Mouse (Mus musculus): ENCODE results near the gene Sh3gl3. TPM values are rescaled to one million over a fixed set of nuclear protein-coding genes. Genes with fewer than 3 reads are reported as not detected.

The Sh3gl3 gene
- polyA plus RNA-seq, 1 experiment from 2014 or later: 0.19 TPM

DNA sequence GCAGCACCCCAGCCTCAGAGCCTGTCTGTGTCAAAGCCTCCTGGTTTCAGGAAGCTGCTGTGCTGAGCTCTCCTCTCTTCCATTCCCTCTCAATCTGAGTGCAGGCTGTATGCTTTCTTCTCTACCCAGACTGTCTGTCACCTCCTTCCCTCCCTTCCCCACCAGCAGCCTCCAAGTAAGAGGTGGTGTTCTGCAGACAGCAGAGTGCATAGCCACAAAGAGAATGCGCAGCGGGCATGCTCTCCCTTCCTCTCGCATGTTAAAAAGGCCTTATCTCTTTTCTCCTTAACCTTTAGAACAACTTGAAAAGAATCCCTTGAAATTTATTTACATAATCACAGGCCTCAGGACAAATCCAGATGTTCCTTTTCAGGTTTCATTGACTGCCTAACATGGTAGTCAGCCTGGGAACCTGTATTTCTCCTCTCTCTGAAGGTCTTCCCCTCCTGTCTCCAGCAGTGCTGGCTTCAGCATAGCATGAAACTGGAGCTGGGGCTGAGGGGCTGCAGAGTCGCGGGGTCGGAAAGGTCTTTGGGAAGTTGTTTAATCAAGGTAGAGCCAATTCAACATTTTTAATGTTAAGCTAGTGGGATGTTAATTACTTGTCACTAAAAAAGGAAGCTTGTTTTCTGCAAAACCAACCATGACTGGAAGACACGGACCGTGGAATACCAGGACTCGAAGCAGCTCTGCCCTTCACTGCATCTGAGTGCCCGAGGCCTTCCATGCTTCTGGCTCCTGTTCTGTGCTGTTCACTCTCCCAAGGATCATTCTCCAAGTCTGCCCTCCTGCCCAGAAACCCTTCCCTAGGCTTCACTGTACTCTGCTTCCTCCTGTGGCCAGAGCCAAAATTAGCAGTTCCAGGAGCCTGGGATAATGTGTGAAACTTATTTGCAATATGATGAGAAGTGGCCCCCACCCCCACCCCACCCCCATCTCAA, 50.5 kb downstream of the Sh3gl3 start:
- Histone ChIP-seq H3K27ac (ENCODE audit: low read length) (no peak overlapping the region), H3K9ac (ENCODE audit: low read depth, low read length) (no peak overlapping the region), H3K27me3 (ENCODE audit: control insufficient read depth, insufficient read depth, low read depth, low read length) (no peaks in the 10 kb centered on the region), H3K36me3 (ENCODE audit: control insufficient read depth, insufficient read depth) (no peaks in the 10 kb centered on the region), H3K4me1 (ENCODE audit: control insufficient read depth, low read depth, low read length) (no peaks in the 10 kb centered on the region), H3K4me2 (ENCODE audit: low read depth, low read length) (no peak overlapping the region), H3K9me3 (replicated peaks; ENCODE audit: control insufficient read depth, low read length) (no peaks in the 10 kb centered on the region), H3K4me3 (ENCODE audit: low read depth, low read length) (no peak overlapping the region)
- no peak for ATAC-seq (ENCODE audit: low read depth)
- WGBS (ENCODE audit: insufficient replicate concordance): 41% methylated on average over 10 of the region's 10 CpGs

DNA sequence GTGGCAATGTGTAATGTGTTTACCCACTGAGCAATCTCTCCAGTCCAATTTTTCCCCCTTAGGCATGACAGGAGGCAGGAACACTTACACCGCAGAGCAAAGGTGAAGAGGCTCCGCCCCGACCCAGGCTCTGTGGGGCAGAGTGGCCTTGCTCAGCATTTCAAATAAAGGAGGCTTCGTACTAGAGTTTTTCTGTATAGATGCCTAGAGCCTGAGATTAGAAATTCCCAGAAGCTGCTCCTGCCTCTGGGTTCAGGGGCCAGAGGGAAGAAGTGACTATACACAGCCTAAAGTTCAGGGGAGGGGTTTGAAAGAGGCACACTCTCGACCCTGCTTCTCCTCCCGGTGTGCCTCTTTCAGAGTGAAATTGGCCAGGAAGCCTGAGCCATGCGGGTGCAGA, 59.6 kb downstream of the Sh3gl3 start:
- no peaks in the 10 kb centered on the region for H3K27me3 ChIP-seq (ENCODE audit: control insufficient read depth, insufficient read depth, low read depth, low read length)

DNA sequence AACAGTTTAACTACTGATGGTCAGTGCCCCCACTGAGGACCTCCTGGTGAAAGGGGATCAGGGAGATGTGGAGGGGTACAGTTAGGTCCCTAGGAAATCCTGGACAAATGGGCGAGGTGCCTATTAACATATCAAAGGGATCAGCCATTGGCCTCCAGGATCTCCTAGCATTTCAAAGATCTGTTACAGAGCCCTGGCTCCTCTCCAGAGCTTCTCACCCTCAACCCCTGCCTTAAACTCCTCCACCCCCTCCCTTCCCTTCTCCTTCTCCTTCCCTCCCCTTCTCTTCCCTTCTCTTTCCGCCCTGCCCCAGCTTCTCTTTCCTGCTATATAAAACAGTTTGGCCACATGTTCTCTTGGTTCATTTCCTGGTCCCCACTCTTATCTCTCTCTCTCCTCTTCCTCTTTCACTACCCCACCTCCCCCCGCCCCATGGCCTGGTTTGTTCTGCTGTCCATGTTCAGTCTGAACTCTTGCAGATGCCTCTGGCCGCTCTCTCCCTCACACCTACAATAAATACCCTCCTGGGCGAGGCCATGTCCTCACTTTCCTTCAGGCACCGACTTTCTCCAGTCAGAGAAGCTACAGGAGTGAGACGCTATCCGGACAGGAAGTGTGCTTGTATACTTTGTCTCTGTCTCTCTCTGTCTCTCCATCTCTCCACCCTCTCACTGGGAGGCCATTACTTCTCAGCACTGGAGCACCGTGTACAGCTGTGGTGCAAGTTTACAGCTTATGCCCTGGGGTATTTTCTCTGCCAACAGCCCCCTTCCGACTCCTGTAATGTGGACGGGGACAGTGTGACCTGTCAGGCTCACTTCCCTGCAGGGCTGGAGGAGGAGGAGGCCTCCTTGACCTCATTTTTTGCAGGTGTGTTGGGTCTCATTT, 60.6 kb downstream of the Sh3gl3 start:
- no peak overlapping the region for H3K9ac ChIP-seq (ENCODE audit: low read depth, low read length)
- H3K4me1 ChIP-seq (ENCODE audit: control insufficient read depth, low read depth, low read length): no peaks in the 10 kb centered on the region
- WGBS (ENCODE audit: insufficient replicate concordance): 32% methylated on average over 11 of the region's 11 CpGs
- no peak overlapping the region for H3K4me2 ChIP-seq (ENCODE audit: low read depth, low read length)
- no peaks in the 10 kb centered on the region for H3K9me3 ChIP-seq (replicated peaks; ENCODE audit: control insufficient read depth, low read length)
- H3K4me3 ChIP-seq (ENCODE audit: low read depth, low read length): no peak overlapping the region
- no peaks in the 10 kb centered on the region for H3K36me3 ChIP-seq (ENCODE audit: control insufficient read depth, insufficient read depth)
- H3K27me3 ChIP-seq (ENCODE audit: control insufficient read depth, insufficient read depth, low read depth, low read length): no peaks in the 10 kb centered on the region
- no peak overlapping the region for H3K27ac ChIP-seq (ENCODE audit: low read length)
- no peak for ATAC-seq (ENCODE audit: low read depth)

More for the DNA sequence above, 59.6 kb downstream of the Sh3gl3 start:
- Histone ChIP-seq H3K9ac (ENCODE audit: low read depth, low read length) (no peak overlapping the region), H3K9me3 (replicated peaks; ENCODE audit: control insufficient read depth, low read length) (no peaks in the 10 kb centered on the region), H3K4me2 (ENCODE audit: low read depth, low read length) (no peak overlapping the region), H3K36me3 (ENCODE audit: control insufficient read depth, insufficient read depth) (no peaks in the 10 kb centered on the region), H3K27ac (ENCODE audit: low read length) (no peak overlapping the region), H3K4me1 (ENCODE audit: control insufficient read depth, low read depth, low read length) (no peaks in the 10 kb centered on the region), H3K4me3 (ENCODE audit: low read depth, low read length) (no peak overlapping the region)
- WGBS (ENCODE audit: insufficient replicate concordance): 65% methylated on average over 7 of the region's 7 CpGs
- no peak for ATAC-seq (ENCODE audit: low read depth)

DNA sequence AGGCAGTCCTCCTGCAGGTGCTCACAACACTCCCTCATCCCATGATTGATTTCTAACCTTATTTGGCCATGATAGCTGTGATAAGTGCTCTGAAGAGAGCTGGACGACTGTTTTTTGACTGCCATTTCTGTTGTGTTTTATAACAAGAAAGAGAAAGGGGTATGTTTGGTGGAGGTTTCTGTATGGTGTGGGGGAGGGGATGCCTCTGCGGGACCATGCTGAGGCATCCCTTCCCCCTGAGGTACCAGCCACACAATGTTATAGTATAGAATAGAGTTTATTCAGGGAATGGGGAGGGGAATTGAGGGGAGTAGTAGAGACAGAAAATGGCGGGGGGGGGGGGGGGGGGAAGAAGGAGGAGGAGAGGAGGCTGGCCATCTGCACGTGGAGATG, 61.3 kb downstream of the Sh3gl3 start:
- Histone ChIP-seq H3K9me3 (replicated peaks; ENCODE audit: control insufficient read depth, low read length) (no peaks in the 10 kb centered on the region), H3K36me3 (ENCODE audit: control insufficient read depth, insufficient read depth) (no peaks in the 10 kb centered on the region), H3K4me3 (ENCODE audit: low read depth, low read length) (no peak overlapping the region), H3K4me2 (ENCODE audit: low read depth, low read length) (no peak overlapping the region), H3K27ac (ENCODE audit: low read length) (no peak overlapping the region), H3K27me3 (ENCODE audit: control insufficient read depth, insufficient read depth, low read depth, low read length) (no peaks in the 10 kb centered on the region), H3K9ac (ENCODE audit: low read depth, low read length) (no peak overlapping the region), H3K4me1 (ENCODE audit: control insufficient read depth, low read depth, low read length) (no peaks in the 10 kb centered on the region)
- ATAC-seq (ENCODE audit: low read depth): no peak
- WGBS (ENCODE audit: insufficient replicate concordance): 28% methylated on average over 3 of the region's 4 CpGs

DNA sequence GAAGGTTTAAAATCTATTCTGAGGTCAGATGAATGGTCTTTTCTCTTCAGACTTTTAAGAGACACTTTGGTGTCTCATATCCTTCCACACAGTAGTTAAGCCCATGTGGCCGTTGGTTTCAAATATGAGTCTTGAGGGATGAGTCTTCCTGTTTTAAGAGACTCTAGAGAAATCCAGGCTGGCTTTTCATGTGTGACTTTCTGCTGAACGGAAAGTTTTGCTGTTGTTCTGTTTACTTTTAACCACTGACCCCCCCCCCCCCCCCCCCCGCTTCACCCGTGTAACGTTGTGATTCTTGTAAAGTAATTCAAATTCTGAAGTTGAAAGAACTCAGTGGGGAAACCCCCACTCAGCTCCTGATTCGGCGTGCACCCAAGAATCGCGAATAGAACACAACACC, 61.8 kb downstream of the Sh3gl3 start:
- H3K27me3 ChIP-seq (ENCODE audit: control insufficient read depth, insufficient read depth, low read depth, low read length): no peaks in the 10 kb centered on the region
- no peaks in the 10 kb centered on the region for H3K36me3 ChIP-seq (ENCODE audit: control insufficient read depth, insufficient read depth)
- no peaks in the 10 kb centered on the region for H3K9me3 ChIP-seq (replicated peaks; ENCODE audit: control insufficient read depth, low read length)
- H3K9ac ChIP-seq (ENCODE audit: low read depth, low read length): no peak overlapping the region
- H3K4me3 ChIP-seq (ENCODE audit: low read depth, low read length): no peak overlapping the region
- 66% methylated on average over 8 of the region's 9 CpGs for WGBS (ENCODE audit: insufficient replicate concordance)
- no peaks in the 10 kb centered on the region for H3K4me1 ChIP-seq (ENCODE audit: control insufficient read depth, low read depth, low read length)
- no peak overlapping the region for H3K4me2 ChIP-seq (ENCODE audit: low read depth, low read length)
- ATAC-seq (ENCODE audit: low read depth): no peak
- H3K27ac ChIP-seq (ENCODE audit: low read length): no peak overlapping the region

DNA sequence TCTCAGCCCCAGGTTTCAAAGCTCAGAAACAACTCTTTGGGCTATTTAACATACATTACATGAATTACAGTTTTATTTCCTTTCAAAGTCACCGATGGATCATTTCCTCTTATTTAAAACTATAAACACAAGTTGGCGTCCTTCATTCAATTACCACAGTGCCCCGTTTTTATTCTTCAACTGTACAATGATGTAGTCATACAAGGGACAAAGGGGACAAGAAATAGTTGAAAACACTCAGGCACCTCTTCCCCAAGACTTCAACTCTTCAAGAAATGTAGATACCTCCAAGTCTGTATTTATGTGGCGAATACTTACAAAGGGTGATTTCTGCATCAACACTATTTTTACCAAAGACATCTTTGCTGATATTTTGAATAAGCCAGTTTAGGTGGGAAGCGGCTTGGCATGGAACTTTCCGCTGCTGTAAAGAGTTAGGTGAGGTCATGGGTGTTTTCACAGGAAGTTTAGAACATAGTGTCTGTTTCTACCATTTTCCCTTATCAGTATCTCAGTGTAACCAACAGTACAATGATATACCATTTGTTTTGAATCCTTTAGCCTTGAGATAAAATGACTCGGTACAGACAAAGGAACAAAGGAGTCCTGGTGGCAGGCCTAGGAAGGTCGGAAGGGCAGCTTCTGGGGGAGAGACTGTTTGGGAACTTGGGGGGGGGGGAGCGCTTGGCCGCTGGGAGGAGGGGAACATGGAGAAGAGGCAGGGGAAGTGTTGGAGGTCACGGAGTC, 62.7 kb downstream of the Sh3gl3 start:
- 64% methylated on average over 9 of the region's 11 CpGs for WGBS (ENCODE audit: insufficient replicate concordance)
- ATAC-seq (ENCODE audit: low read depth): 0 out of 2 replicates have a peak, but pooled peaks have one; percentile 13
- H3K4me1 ChIP-seq (ENCODE audit: control insufficient read depth, low read depth, low read length): no peaks in the 10 kb centered on the region

DNA sequence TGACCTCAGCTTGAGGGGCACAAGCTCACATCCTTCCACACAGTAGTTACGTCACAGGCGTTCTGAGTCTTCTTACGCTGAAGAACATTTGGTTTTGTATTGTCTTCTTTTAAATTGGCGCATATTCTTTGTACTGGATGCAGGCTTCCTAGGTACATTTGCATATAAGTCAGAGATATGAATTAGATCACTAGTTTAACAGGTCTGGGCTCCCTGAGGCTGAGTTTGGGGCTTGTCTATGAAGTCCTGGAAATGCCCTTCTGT, 63.2 kb downstream of the Sh3gl3 start:
- ATAC-seq (ENCODE audit: low read depth): no peak
- Histone ChIP-seq H3K4me3 (ENCODE audit: low read depth, low read length) (no peak overlapping the region), H3K4me1 (ENCODE audit: control insufficient read depth, low read depth, low read length) (no peaks in the 10 kb centered on the region), H3K27me3 (ENCODE audit: control insufficient read depth, insufficient read depth, low read depth, low read length) (no peaks in the 10 kb centered on the region), H3K9ac (ENCODE audit: low read depth, low read length) (no peak overlapping the region), H3K36me3 (ENCODE audit: control insufficient read depth, insufficient read depth) (no peaks in the 10 kb centered on the region), H3K4me2 (ENCODE audit: low read depth, low read length) (no peak overlapping the region), H3K9me3 (replicated peaks; ENCODE audit: control insufficient read depth, low read length) (no peaks in the 10 kb centered on the region), H3K27ac (ENCODE audit: low read length) (no peak overlapping the region)
- WGBS (ENCODE audit: insufficient replicate concordance): 76% methylated on average over 4 of the region's 4 CpGs

More for the DNA sequence above, 62.7 kb downstream of the Sh3gl3 start:
- no peak overlapping the region for H3K4me2 ChIP-seq (ENCODE audit: low read depth, low read length)
- H3K9me3 ChIP-seq (replicated peaks; ENCODE audit: control insufficient read depth, low read length): no peaks in the 10 kb centered on the region
- H3K36me3 ChIP-seq (ENCODE audit: control insufficient read depth, insufficient read depth): no peaks in the 10 kb centered on the region
- H3K4me3 ChIP-seq (ENCODE audit: low read depth, low read length): no peak overlapping the region
- H3K27ac ChIP-seq (ENCODE audit: low read length): no peak overlapping the region
- no peak overlapping the region for H3K9ac ChIP-seq (ENCODE audit: low read depth, low read length)
- no peaks in the 10 kb centered on the region for H3K27me3 ChIP-seq (ENCODE audit: control insufficient read depth, insufficient read depth, low read depth, low read length)

DNA sequence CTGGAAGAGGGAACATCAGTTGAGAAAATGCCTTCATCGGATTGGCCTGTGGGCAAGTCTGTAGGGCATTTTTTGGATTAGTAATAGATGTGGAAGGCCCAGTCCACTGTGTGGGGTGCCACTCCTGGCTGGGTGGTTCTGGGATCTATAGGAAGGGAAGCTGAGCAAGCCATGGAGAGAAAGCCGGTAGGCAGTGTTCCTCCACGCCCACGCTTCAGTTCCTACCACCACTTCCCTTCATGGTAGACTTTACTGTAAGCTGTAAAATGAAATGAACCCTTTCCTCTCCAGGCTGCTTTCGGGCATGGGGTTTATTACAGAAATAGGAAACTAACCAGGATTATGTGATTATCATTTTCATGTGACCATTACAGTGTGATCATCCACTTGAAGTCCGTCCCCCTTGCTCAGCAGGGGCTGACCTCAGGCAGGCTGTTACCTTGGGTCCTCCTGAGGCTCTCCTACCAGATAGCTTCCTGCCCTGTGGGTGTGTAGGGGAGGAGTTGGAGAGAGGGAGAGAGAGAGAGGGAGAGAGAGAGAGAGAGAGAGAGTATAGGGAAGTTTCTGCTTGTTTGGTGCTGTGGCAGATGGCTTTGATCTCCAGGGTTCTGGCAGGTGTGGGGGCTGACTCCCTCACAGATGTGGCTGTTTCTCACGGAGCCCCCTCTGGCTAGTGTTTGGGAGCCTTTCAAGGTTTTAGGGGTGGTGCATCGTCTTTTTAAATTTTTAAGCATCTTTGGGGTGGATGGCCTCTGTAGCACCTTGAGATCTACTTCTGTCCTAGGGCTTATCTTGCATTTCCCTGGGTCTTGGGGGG, 67.0 kb downstream of the Sh3gl3 start:
- Histone ChIP-seq H3K9me3 (replicated peaks; ENCODE audit: control insufficient read depth, low read length) (no peaks in the 10 kb centered on the region), H3K4me3 (ENCODE audit: low read depth, low read length) (no peak overlapping the region), H3K27ac (ENCODE audit: low read length) (no peak overlapping the region), H3K36me3 (ENCODE audit: control insufficient read depth, insufficient read depth) (no peaks in the 10 kb centered on the region), H3K9ac (ENCODE audit: low read depth, low read length) (no peak overlapping the region), H3K4me1 (ENCODE audit: control insufficient read depth, low read depth, low read length) (no peaks in the 10 kb centered on the region), H3K4me2 (ENCODE audit: low read depth, low read length) (no peak overlapping the region), H3K27me3 (ENCODE audit: control insufficient read depth, insufficient read depth, low read depth, low read length) (no peaks in the 10 kb centered on the region)
- 35% methylated on average over 8 of the region's 8 CpGs for WGBS (ENCODE audit: insufficient replicate concordance)
- no peak for ATAC-seq (ENCODE audit: low read depth)

All from liver, embryonic 16.5 days (tissue).